20 mouse cellular contexts compared by ENCODE assay signal in the genomic region with DNA sequence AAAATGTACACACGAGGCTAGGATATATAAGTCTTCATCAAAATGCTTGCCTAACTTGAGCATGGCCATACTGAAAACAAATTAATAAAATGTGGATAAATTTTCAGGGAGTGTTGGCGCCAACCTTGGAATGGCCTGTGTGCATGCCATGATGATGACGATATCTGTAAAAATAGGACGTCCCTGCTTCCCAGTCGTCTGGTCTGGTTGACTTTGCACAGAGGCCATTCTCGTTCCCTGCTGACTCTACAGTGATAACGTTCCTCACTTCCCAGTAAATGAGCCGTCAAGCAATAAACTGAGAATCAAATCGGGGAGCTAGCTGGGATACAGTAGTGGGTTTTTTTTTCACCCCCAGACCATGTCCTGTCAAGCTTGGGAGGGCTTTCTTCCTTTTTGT.
DNase-seq lines count a peak whose midpoint lies in the region; ATAC-seq and TF ChIP-seq lines count a peak whose summit lies in the region.
"Had no signal": no experiment of that assay in that cellular context is flagged by ENCODE, and none has a peak within 500 bp of the region (broad histone marks: within the 10 kb centered on the region; RNA-seq: fewer than 3 reads in every experiment).

No protein-coding gene starts in this region.

- intact Hi-C loops in heart, postnatal 25 days (cut with DNase I): no loop called here

- H3K4me1 ChIP-seq in heart, embryonic 10.5 days: peaks cover 49% of the 10 kb centered on the region
- H3K4me1 ChIP-seq in heart, postnatal 0 days (ENCODE audit: control insufficient read depth, insufficient read depth): peaks cover 75% of the 10 kb centered on the region
- peaks cover 4% of the 10 kb centered on the region; the same call in 1 of the 2 replicates for H3K4me1 ChIP-seq in midbrain, embryonic 13.5 days (replicated peaks)
- 0 out of 2 replicates have a peak, but pooled peaks cover 6% of the 10 kb centered on the region for H3K4me1 ChIP-seq in hindbrain, embryonic 13.5 days (replicated peaks)
- H3K4me1 ChIP-seq: midbrain, embryonic 15.5 days had no signal

- TF ChIP-seq POLR2A in myocyte (IDR thresholded peaks at IDR 0.05; ENCODE audit: insufficient read length, low read depth): no peak

- no peak for TF ChIP-seq CTCF in heart, postnatal 0 days (IDR thresholded peaks at IDR 0.05; ENCODE audit: low read depth)

- peak overlapping the region; percentile 38 for H3K4me2 ChIP-seq in heart, postnatal 0 days (ENCODE audit: low read depth, low read length)
- H3K4me2 ChIP-seq in myocyte (ENCODE audit: low read depth): peak overlapping the region; percentile 50
- no peak overlapping the region for H3K4me2 ChIP-seq in midbrain, embryonic 13.5 days (replicated peaks)
- H3K4me2 ChIP-seq in hindbrain, embryonic 13.5 days: no peak overlapping the region
- H3K4me2 ChIP-seq: forebrain, embryonic 12.5 days; hindbrain, embryonic 15.5 days; limb, embryonic 13.5 days; liver, embryonic 13.5 days; lung, embryonic 15.5 days; midbrain, embryonic 15.5 days; neural tube, embryonic 15.5 days; stomach, embryonic 15.5 days had no signal

- no peaks in the 10 kb centered on the region for H3K36me3 ChIP-seq in heart, embryonic 10.5 days
- H3K36me3 ChIP-seq in heart, postnatal 0 days (replicated peaks; ENCODE audit: control insufficient read depth, insufficient read depth, low read length): no peaks in the 10 kb centered on the region
- no peaks in the 10 kb centered on the region for H3K36me3 ChIP-seq in myocyte (ENCODE audit: control insufficient read depth, insufficient read depth)
- no peaks in the 10 kb centered on the region for H3K36me3 ChIP-seq in midbrain, embryonic 13.5 days
- no peaks in the 10 kb centered on the region for H3K36me3 ChIP-seq in hindbrain, embryonic 13.5 days
- H3K36me3 ChIP-seq: forebrain, embryonic 12.5 days; hindbrain, embryonic 15.5 days; limb, embryonic 13.5 days; liver, embryonic 13.5 days; lung, embryonic 15.5 days; midbrain, embryonic 15.5 days; neural tube, embryonic 15.5 days; stomach, embryonic 15.5 days had no signal

- peak overlapping the region; percentile 43 for H3K27ac ChIP-seq in heart, embryonic 10.5 days
- H3K27ac ChIP-seq in heart, postnatal 0 days (ENCODE audit: low read depth): peak overlapping the region; percentile 91
- no peak overlapping the region for H3K27ac ChIP-seq in midbrain, embryonic 13.5 days
- no peak overlapping the region for H3K27ac ChIP-seq in hindbrain, embryonic 13.5 days
- H3K27ac ChIP-seq: forebrain, embryonic 12.5 days; hindbrain, embryonic 15.5 days; limb, embryonic 13.5 days; liver, embryonic 13.5 days; lung, embryonic 15.5 days; midbrain, embryonic 15.5 days; neural tube, embryonic 15.5 days; stomach, embryonic 15.5 days had no signal

- DNase-seq in heart, adult 11 months: peak; percentile 96
- no peak for DNase-seq in heart, postnatal 25 days (ENCODE audit: low spot score)
- DNase-seq in heart, embryonic 10.5 days (ENCODE audit: low spot score): peak; percentile 78
- DNase-seq in heart, postnatal 0 days (ENCODE audit: low spot score): peak; percentile 85
- no peak for DNase-seq in thymus, postnatal 4 days
- DNase-seq: kidney, adult 11 months; liver, embryonic 13.5 days; right cerebral cortex, postnatal 25 days; thymus, adult 18-20 months had no signal

- no peak overlapping the region for H3K4me3 ChIP-seq in heart, embryonic 10.5 days
- no peak overlapping the region for H3K4me3 ChIP-seq in heart, postnatal 0 days (ENCODE audit: low read depth, low read length)
- no peak overlapping the region for H3K4me3 ChIP-seq in myocyte
- no peak overlapping the region for H3K4me3 ChIP-seq in midbrain, embryonic 13.5 days (replicated peaks)
- H3K4me3 ChIP-seq in hindbrain, embryonic 13.5 days: no peak overlapping the region
- H3K4me3 ChIP-seq: forebrain, embryonic 12.5 days; hindbrain, embryonic 15.5 days; limb, embryonic 13.5 days; liver, embryonic 13.5 days; lung, embryonic 15.5 days; midbrain, embryonic 15.5 days; neural tube, embryonic 15.5 days; stomach, embryonic 15.5 days had no signal

- peaks cover 66% of the 10 kb centered on the region for H3K79me2 ChIP-seq in myocyte (ENCODE audit: control insufficient read depth, insufficient read depth)

- peak overlapping the region; percentile 22; the same call in 1 of the 2 replicates for H3K9ac ChIP-seq in heart, postnatal 0 days (replicated peaks; ENCODE audit: low read depth, low read length)
- no peak overlapping the region for H3K9ac ChIP-seq in midbrain, embryonic 13.5 days (replicated peaks)
- no peak overlapping the region for H3K9ac ChIP-seq in hindbrain, embryonic 13.5 days
- H3K9ac ChIP-seq: forebrain, embryonic 12.5 days; hindbrain, embryonic 15.5 days; limb, embryonic 13.5 days; liver, embryonic 13.5 days; lung, embryonic 15.5 days; midbrain, embryonic 15.5 days; neural tube, embryonic 15.5 days; stomach, embryonic 15.5 days had no signal

- no peaks in the 10 kb centered on the region for H3K9me3 ChIP-seq in heart, embryonic 10.5 days
- H3K9me3 ChIP-seq in heart, postnatal 0 days (replicated peaks; ENCODE audit: control insufficient read depth, low read length): no peaks in the 10 kb centered on the region
- H3K9me3 ChIP-seq in midbrain, embryonic 13.5 days: no peaks in the 10 kb centered on the region
- no peaks in the 10 kb centered on the region for H3K9me3 ChIP-seq in hindbrain, embryonic 13.5 days
- H3K9me3 ChIP-seq: forebrain, embryonic 12.5 days; hindbrain, embryonic 15.5 days; limb, embryonic 13.5 days; liver, embryonic 13.5 days; lung, embryonic 15.5 days; midbrain, embryonic 15.5 days; neural tube, embryonic 15.5 days; stomach, embryonic 15.5 days had no signal

- no peak overlapping the region for H3ac ChIP-seq in myocyte (ENCODE audit: control insufficient read depth, insufficient read length)

- 0 out of 2 replicates have a peak, but pooled peaks have one; percentile 30 for TF ChIP-seq EP300 in heart, postnatal 0 days (IDR thresholded peaks at IDR 0.05; ENCODE audit: low read depth)

- 27% methylated on average over 9 of the region's 9 CpGs for WGBS in heart, embryonic 10.5 days
- 11% methylated on average over 9 of the region's 9 CpGs for WGBS in heart, postnatal 0 days
- 92% methylated on average over 9 of the region's 9 CpGs for WGBS in midbrain, embryonic 13.5 days
- 76% methylated on average over 9 of the region's 9 CpGs for WGBS in hindbrain, embryonic 13.5 days

- no peaks in the 10 kb centered on the region for H3K27me3 ChIP-seq in heart, embryonic 10.5 days (ENCODE audit: insufficient read depth, poor library complexity, severe bottlenecking)
- no peaks in the 10 kb centered on the region for H3K27me3 ChIP-seq in heart, postnatal 0 days (ENCODE audit: control insufficient read depth, insufficient read depth, low read length)
- no peaks in the 10 kb centered on the region for H3K27me3 ChIP-seq in myocyte (ENCODE audit: control insufficient read depth, insufficient read depth, insufficient read length)
- no peaks in the 10 kb centered on the region for H3K27me3 ChIP-seq in midbrain, embryonic 13.5 days
- H3K27me3 ChIP-seq in hindbrain, embryonic 13.5 days: no peaks in the 10 kb centered on the region
- H3K27me3 ChIP-seq: CH12.LX; forebrain, embryonic 12.5 days; hindbrain, embryonic 15.5 days; limb, embryonic 13.5 days; liver, embryonic 13.5 days; lung, embryonic 15.5 days; midbrain, embryonic 15.5 days; neural tube, embryonic 15.5 days; stomach, embryonic 15.5 days had no signal

- peak; percentile 86 for ATAC-seq in heart, postnatal 0 days (ENCODE audit: insufficient read depth, low read depth)
- ATAC-seq in midbrain, embryonic 13.5 days: no peak
- no peak for ATAC-seq in hindbrain, embryonic 13.5 days (ENCODE audit: low FRiP score)
- ATAC-seq: midbrain, embryonic 15.5 days had no signal

TF ChIP-seq in myocyte, 11 proteins besides CTCF, POLR2A, EP300 and RAD21:
- no peak for TF ChIP-seq USF1 (IDR thresholded peaks at IDR 0.05; ENCODE audit: low read depth)
- TF ChIP-seq REST (IDR thresholded peaks at IDR 0.05; ENCODE audit: insufficient read depth, insufficient read length): no peak
- no peak for TF ChIP-seq MYOG (IDR thresholded peaks at IDR 0.05; ENCODE audit: control insufficient read depth in 1 of 3, insufficient read depth in 1 of 3, insufficient read length in 2 of 3, low read depth in 2 of 3)
- TF ChIP-seq E2F4 (IDR thresholded peaks at IDR 0.05; ENCODE audit: insufficient read depth): no peak

Comparison
In these comparisons a context has a peak if more than half of its experiments do, and no peak if none do; other contexts are left out.
1. DNase-seq: peak in heart, adult 11 months (single experiment), heart, embryonic 10.5 days (single experiment) and heart, postnatal 0 days (single experiment); none in heart, postnatal 25 days (single experiment) and thymus, postnatal 4 days (single experiment).
2. H3K27ac ChIP-seq: peak in heart, embryonic 10.5 days (single experiment) and heart, postnatal 0 days (single experiment); none in midbrain, embryonic 13.5 days (single experiment) and hindbrain, embryonic 13.5 days (single experiment).
3. H3K4me2 ChIP-seq: peak in heart, postnatal 0 days (single experiment) and myocyte (single experiment); none in midbrain, embryonic 13.5 days (single experiment) and hindbrain, embryonic 13.5 days (single experiment).